Mouse (Mus musculus): ENCODE data around the gene Leo1. TPM values are rescaled to one million over a fixed set of nuclear protein-coding genes. Genes with fewer than 3 reads are reported as not detected.

The Leo1 gene
- polyA plus RNA-seq (2015; fragmentation: Illumina TruSeq; extraction: RNeasy Lipid Tissue Mini Kit (QIAGEN cat#74804); ENCODE audit: insufficient read depth, low read depth, low replicate concordance), result 5.8 TPM

DNA sequence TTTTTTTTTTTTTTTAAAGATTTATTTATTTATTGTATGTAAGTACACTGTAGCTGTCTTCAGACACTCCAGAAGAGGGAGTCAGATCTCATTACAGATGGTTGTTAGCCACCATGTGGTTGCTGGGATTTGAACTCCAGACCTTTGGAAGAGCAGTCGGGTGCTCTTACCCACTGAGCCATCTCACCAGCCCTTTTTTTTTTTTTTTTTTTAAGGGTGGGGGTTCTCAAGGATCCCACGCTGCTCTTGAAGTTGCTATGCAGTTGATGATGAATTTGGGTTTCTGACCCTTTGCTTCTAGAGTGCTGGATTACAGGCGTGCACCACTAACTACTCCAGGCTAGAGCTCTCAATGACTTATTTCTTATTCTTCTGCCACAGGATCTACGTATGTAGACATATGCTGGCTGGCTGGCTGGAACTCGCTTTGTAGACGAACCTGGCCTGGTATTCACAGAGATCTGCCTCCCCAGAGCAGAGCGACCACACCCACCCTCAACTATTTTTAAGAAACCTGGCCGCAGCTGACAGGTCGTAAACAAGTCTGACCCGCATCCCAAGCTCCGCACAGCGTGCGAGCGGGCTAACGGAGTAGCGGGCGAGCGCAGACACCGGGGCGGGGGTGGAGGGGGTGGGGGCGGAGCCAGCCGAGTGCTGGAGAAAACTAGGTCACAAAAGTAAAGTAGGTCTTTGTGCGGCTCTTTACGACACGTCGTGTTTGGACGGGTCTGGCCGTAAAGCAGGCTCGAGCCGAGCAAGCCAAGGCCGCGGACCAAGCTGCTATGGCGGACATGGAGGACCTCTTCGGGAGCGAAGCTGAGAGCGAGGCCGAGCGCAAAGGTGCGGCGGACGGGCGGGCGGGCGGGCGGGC is at the start of gene Leo1:
Leo1 (plus strand) TSS at position 729 of the 871 bp plus-strand sequence.

DNA sequence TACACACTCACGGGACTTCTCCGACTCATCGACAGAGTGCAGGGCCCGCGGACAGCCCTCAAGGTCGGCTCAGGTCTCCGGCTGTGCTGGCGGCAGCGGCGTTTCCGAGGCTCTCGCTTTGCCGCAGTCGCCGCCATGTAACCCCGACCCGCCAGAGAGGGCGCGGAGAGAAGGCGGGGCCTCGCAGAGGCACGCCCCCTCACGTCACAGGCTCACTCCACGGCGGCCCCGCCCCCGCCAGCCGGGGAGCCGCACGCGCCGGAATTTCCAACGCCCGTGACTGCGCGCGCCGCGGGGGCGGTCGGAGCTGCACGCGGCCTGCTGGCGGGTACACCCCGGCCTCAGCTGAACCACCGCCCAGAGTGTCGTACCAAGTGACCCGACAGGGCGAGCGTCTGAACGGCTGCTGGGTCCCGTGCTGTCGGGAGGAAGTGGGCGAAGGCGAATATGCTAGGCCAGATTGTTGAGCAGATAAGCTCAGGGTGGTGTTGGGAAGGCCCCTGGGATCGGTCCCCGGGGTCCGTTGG is 31.4 kb upstream of the Leo1 start, which contains the start of gene Mapk6:
Mapk6 (minus strand) TSS at position 154 of the 527 bp plus-strand sequence.

Other genes starting within 250 kb of the Leo1 start
- gene Myo5c, start 209.5 kb upstream of the Leo1 start, polyA plus RNA-seq (2015; fragmentation: Illumina TruSeq; extraction: RNeasy Lipid Tissue Mini Kit (QIAGEN cat#74804); ENCODE audit: insufficient read depth, low read depth, low replicate concordance), result 19.6 TPM
- gene Gnb5, start 135.2 kb upstream of the Leo1 start, polyA plus RNA-seq (2015; fragmentation: Illumina TruSeq; extraction: RNeasy Lipid Tissue Mini Kit (QIAGEN cat#74804); ENCODE audit: insufficient read depth, low read depth, low replicate concordance), result 11.4 TPM
- gene Bcl2l10, start 93.8 kb upstream of the Leo1 start, polyA plus RNA-seq (2015; fragmentation: Illumina TruSeq; extraction: RNeasy Lipid Tissue Mini Kit (QIAGEN cat#74804); ENCODE audit: insufficient read depth, low read depth, low replicate concordance), result not detected
- gene Mapk6, start 31.5 kb upstream of the Leo1 start, polyA plus RNA-seq (2015; fragmentation: Illumina TruSeq; extraction: RNeasy Lipid Tissue Mini Kit (QIAGEN cat#74804); ENCODE audit: insufficient read depth, low read depth, low replicate concordance), result 5.4 TPM
- gene Tmod3, start 118.1 kb downstream of the Leo1 start, polyA plus RNA-seq (2015; fragmentation: Illumina TruSeq; extraction: RNeasy Lipid Tissue Mini Kit (QIAGEN cat#74804); ENCODE audit: insufficient read depth, low read depth, low replicate concordance), result 12.6 TPM
- 3.3 TPM for gene Tmod2, start 169.8 kb downstream of the Leo1 start, polyA plus RNA-seq (2015; fragmentation: Illumina TruSeq; extraction: RNeasy Lipid Tissue Mini Kit (QIAGEN cat#74804); ENCODE audit: insufficient read depth, low read depth, low replicate concordance)
- 10.8 TPM for gene Lysmd2, start 184.2 kb downstream of the Leo1 start, polyA plus RNA-seq (2015; fragmentation: Illumina TruSeq; extraction: RNeasy Lipid Tissue Mini Kit (QIAGEN cat#74804); ENCODE audit: insufficient read depth, low read depth, low replicate concordance)
- 42.4 TPM for gene Scg3, start 242.5 kb downstream of the Leo1 start, polyA plus RNA-seq (2015; fragmentation: Illumina TruSeq; extraction: RNeasy Lipid Tissue Mini Kit (QIAGEN cat#74804); ENCODE audit: insufficient read depth, low read depth, low replicate concordance)